Mouse (Mus musculus) hindbrain, embryonic 12.5 days (tissue): ENCODE measurements around the gene Rbm7. TPM values are rescaled to one million over a fixed set of nuclear protein-coding genes. Genes with fewer than 3 reads are reported as not detected.
"Not testable (repeated sequence)": the region's sequence is repeated elsewhere in the genome, so short reads cannot be mapped to it uniquely, and the experiment has no call there.

Experiments used
- ATAC-seq: fragments of 200-750 bp; cut with Nextera tagmentation; 2 replicates; pipeline ENCODE4 v1.8.0; 2017; ENCODE audit warnings: moderate TSS enrichment; ENCODE audit not compliant: low FRiP score
- H3K27ac ChIP-seq: fragments of 300-500 bp; sonication (generic); 2 replicates; pipeline ENCODE4 v1.5.1; 2016; ENCODE audit warnings: mild to moderate bottlenecking
- H3K27me3 ChIP-seq: fragments of 300-500 bp; sonication (generic); 2 replicates; pipeline ENCODE4 v1.6.1; 2016; ENCODE audit warnings: mild to moderate bottlenecking
- H3K36me3 ChIP-seq: fragments of 300-500 bp; sonication (generic); 2 replicates; pipeline ENCODE4 v1.6.1; 2016; ENCODE audit warnings: mild to moderate bottlenecking
- H3K4me1 ChIP-seq: fragments of 300-500 bp; sonication (generic); 2 replicates; pipeline ENCODE4 v1.6.1; 2016
- H3K4me2 ChIP-seq: fragments of 300-500 bp; sonication (generic); replicated peaks from 2 replicates; pipeline ENCODE4 v1.6.1; 2016; ENCODE audit warnings: mild to moderate bottlenecking
- H3K4me3 ChIP-seq: fragments of 300-500 bp; sonication (generic); 2 replicates; pipeline ENCODE4 v1.5.1; 2016; ENCODE audit warnings: mild to moderate bottlenecking
- H3K9ac ChIP-seq: fragments of 300-500 bp; sonication (generic); 2 replicates; pipeline ENCODE4 v1.6.1; 2016; ENCODE audit warnings: mild to moderate bottlenecking, moderate library complexity
- H3K9me3 ChIP-seq: fragments of 300-500 bp; sonication (generic); replicated peaks from 2 replicates; pipeline ENCODE4 v1.6.1; 2016; ENCODE audit warnings: mild to moderate bottlenecking
- WGBS: fragments of 180-500 bp; shearing (Covaris S2); methylation state at CpG from one replicate; pipeline ENCODE4 v1.1.7; 2016; 5-methylcytosine and 5-hydroxymethylcytosine counted together
- polyA plus RNA-seq: library from polyadenylated mRNA; unstranded; fragments of >200 nt; fragmentation: Nextera tagmentation; extraction: Ambion mirVana; gene quantifications from 2 replicates; pipeline ENCODE4 v1.2.1, GENCODE M21; 2016

Gene Rbm7
- polyA plus RNA-seq, 1 experiment from 2014 or later: 100 TPM

GRCm38 (mm10) chr9:48476236-48477165, 18.6 kb downstream of the Rbm7 start:
- H3K9ac ChIP-seq: no peak overlapping the region
- no peaks in the 10 kb centered on the region for H3K27me3 ChIP-seq
- no peak for ATAC-seq
- H3K4me2 ChIP-seq: no peak overlapping the region
- peaks cover 5% of the 10 kb centered on the region; the same call in 1 of the 2 replicates for H3K36me3 ChIP-seq
- no peak overlapping the region for H3K4me3 ChIP-seq
- H3K27ac ChIP-seq: no peak overlapping the region
- 93% methylated on average over 10 of the region's 10 CpGs for WGBS
- H3K9me3 ChIP-seq: no peaks in the 10 kb centered on the region
- H3K4me1 ChIP-seq: no peaks in the 10 kb centered on the region; the same call in 1 of the 2 replicates

GRCm38 (mm10) chr9:48474367-48474766, 20.7 kb downstream of the Rbm7 start:
- Histone ChIP-seq H3K9me3 (no peaks in the 10 kb centered on the region), H3K4me3 (no peak overlapping the region), H3K9ac (no peak overlapping the region), H3K4me2 (no peak overlapping the region), H3K27ac (no peak overlapping the region), H3K4me1 (no peaks in the 10 kb centered on the region), H3K36me3 (peaks cover 12% of the 10 kb centered on the region; the same call in 1 of the 2 replicates), H3K27me3 (no peaks in the 10 kb centered on the region)
- ATAC-seq: no peak
- WGBS: 93% methylated on average over 9 of the region's 9 CpGs

GRCm38 (mm10) chr9:48473131-48473530, 22.0 kb downstream of the Rbm7 start:
- no peak for ATAC-seq
- H3K4me2 ChIP-seq: no peak overlapping the region
- 95% methylated on average over 12 of the region's 12 CpGs for WGBS

GRCm38 (mm10) chr9:48472441-48473025, 22.6 kb downstream of the Rbm7 start:
- ATAC-seq: no peak
- H3K9me3 ChIP-seq: no peaks in the 10 kb centered on the region
- no peaks in the 10 kb centered on the region for H3K27me3 ChIP-seq
- no peak overlapping the region for H3K4me2 ChIP-seq
- no peak overlapping the region for H3K9ac ChIP-seq
- H3K27ac ChIP-seq: no peak overlapping the region
- 92% methylated on average over 15 of the region's 15 CpGs for WGBS
- H3K36me3 ChIP-seq: peaks cover 12% of the 10 kb centered on the region; the same call in 1 of the 2 replicates
- H3K4me3 ChIP-seq: no peak overlapping the region
- H3K4me1 ChIP-seq: no peaks in the 10 kb centered on the region

More at GRCm38 (mm10) chr9:48473131-48473530, 22.0 kb downstream of the Rbm7 start:
- H3K4me3 ChIP-seq: no peak overlapping the region
- H3K36me3 ChIP-seq: peaks cover 12% of the 10 kb centered on the region; the same call in 1 of the 2 replicates
- no peaks in the 10 kb centered on the region for H3K9me3 ChIP-seq
- no peaks in the 10 kb centered on the region for H3K4me1 ChIP-seq
- no peak overlapping the region for H3K9ac ChIP-seq
- no peak overlapping the region for H3K27ac ChIP-seq
- no peaks in the 10 kb centered on the region for H3K27me3 ChIP-seq

- H3K9me3 ChIP-seq, H3K4me3 ChIP-seq, H3K27ac ChIP-seq, H3K9ac ChIP-seq, ATAC-seq, H3K4me2 ChIP-seq, H3K27me3 ChIP-seq, H3K4me1 ChIP-seq: not testable (repeated sequence)
- WGBS: 96% methylated on average over 5 of the region's 5 CpGs
- 0 out of 2 replicates have a peak, but pooled peaks cover 15% of the 10 kb centered on the region for H3K36me3 ChIP-seq
Measured at GRCm38 (mm10) chr9:48467471-48467870, 27.6 kb downstream of the Rbm7 start.

GRCm38 (mm10) chr9:48466804-48467203, 28.3 kb downstream of the Rbm7 start:
- no peaks in the 10 kb centered on the region for H3K27me3 ChIP-seq
- H3K36me3 ChIP-seq: 0 out of 2 replicates have a peak, but pooled peaks cover 15% of the 10 kb centered on the region
- no peaks in the 10 kb centered on the region for H3K9me3 ChIP-seq
- H3K27ac ChIP-seq: no peak overlapping the region
- no peaks in the 10 kb centered on the region for H3K4me1 ChIP-seq
- no peak for ATAC-seq
- WGBS: 65% methylated on average over 3 of the region's 3 CpGs
- no peak overlapping the region for H3K4me2 ChIP-seq
- no peak overlapping the region for H3K9ac ChIP-seq
- no peak overlapping the region for H3K4me3 ChIP-seq

GRCm38 (mm10) chr9:48465671-48466070, 29.4 kb downstream of the Rbm7 start:
- Histone ChIP-seq H3K27ac (no peak overlapping the region), H3K36me3 (0 out of 2 replicates have a peak, but pooled peaks cover 9% of the 10 kb centered on the region), H3K27me3 (no peaks in the 10 kb centered on the region), H3K4me3 (no peak overlapping the region), H3K9me3 (no peaks in the 10 kb centered on the region), H3K4me1 (no peaks in the 10 kb centered on the region), H3K9ac (no peak overlapping the region), H3K4me2 (no peak overlapping the region)
- WGBS: 97% methylated on average over 3 of the region's 3 CpGs
- no peak for ATAC-seq

- Histone ChIP-seq H3K9me3 (no peaks in the 10 kb centered on the region), H3K4me2 (no peak overlapping the region), H3K9ac (no peak overlapping the region), H3K27ac (no peak overlapping the region), H3K36me3 (0 out of 2 replicates have a peak, but pooled peaks cover 6% of the 10 kb centered on the region), H3K4me3 (no peak overlapping the region), H3K27me3 (no peaks in the 10 kb centered on the region), H3K4me1 (no peaks in the 10 kb centered on the region)
- ATAC-seq: no peak
- WGBS: 97% methylated on average over 3 of the region's 3 CpGs
Measured at GRCm38 (mm10) chr9:48461545-48461944, 33.6 kb downstream of the Rbm7 start.

GRCm38 (mm10) chr9:48460720-48461119, 34.4 kb downstream of the Rbm7 start:
- 0 out of 2 replicates have a peak, but pooled peaks cover 5% of the 10 kb centered on the region for H3K36me3 ChIP-seq
- no peak overlapping the region for H3K4me3 ChIP-seq
- ATAC-seq: no peak
- H3K4me2 ChIP-seq: no peak overlapping the region
- no peak overlapping the region for H3K9ac ChIP-seq
- no peaks in the 10 kb centered on the region for H3K9me3 ChIP-seq
- H3K27me3 ChIP-seq: no peaks in the 10 kb centered on the region
- 94% methylated on average over 8 of the region's 8 CpGs for WGBS
- no peaks in the 10 kb centered on the region for H3K4me1 ChIP-seq
- no peak overlapping the region for H3K27ac ChIP-seq

- ATAC-seq: no peak
- H3K4me3 ChIP-seq: no peak overlapping the region
- H3K4me1 ChIP-seq: no peaks in the 10 kb centered on the region
- no peaks in the 10 kb centered on the region for H3K27me3 ChIP-seq
- no peak overlapping the region for H3K27ac ChIP-seq
- 94% methylated on average over 5 of the region's 5 CpGs for WGBS
- H3K9ac ChIP-seq: no peak overlapping the region
- no peak overlapping the region for H3K4me2 ChIP-seq
- no peaks in the 10 kb centered on the region for H3K36me3 ChIP-seq
- no peaks in the 10 kb centered on the region for H3K9me3 ChIP-seq
Measured at GRCm38 (mm10) chr9:48459391-48459790, 35.7 kb downstream of the Rbm7 start.

GRCm38 (mm10) chr9:48458879-48459278, 36.2 kb downstream of the Rbm7 start:
- WGBS: 70% methylated on average over 3 of the region's 3 CpGs
- ATAC-seq: no peak
- Histone ChIP-seq H3K4me3 (no peak overlapping the region), H3K4me1 (no peaks in the 10 kb centered on the region), H3K4me2 (no peak overlapping the region), H3K36me3 (no peaks in the 10 kb centered on the region), H3K27me3 (no peaks in the 10 kb centered on the region), H3K27ac (no peak overlapping the region), H3K9ac (no peak overlapping the region), H3K9me3 (no peaks in the 10 kb centered on the region)

GRCm38 (mm10) chr9:48455961-48456360, 39.1 kb downstream of the Rbm7 start:
- Histone ChIP-seq H3K4me2 (no peak overlapping the region), H3K27me3 (no peaks in the 10 kb centered on the region), H3K9ac (no peak overlapping the region), H3K4me3 (no peak overlapping the region), H3K9me3 (no peaks in the 10 kb centered on the region), H3K4me1 (no peaks in the 10 kb centered on the region), H3K36me3 (no peaks in the 10 kb centered on the region), H3K27ac (no peak overlapping the region)
- no peak for ATAC-seq
- WGBS: 89% methylated on average over 3 of the region's 3 CpGs
